Mouse (Mus musculus) small intestine, adult 2 months (tissue): Measurements from ENCODE around the gene Rcsd1. TPM values are rescaled to one million over a fixed set of nuclear protein-coding genes. Genes with fewer than 3 reads are reported as not detected.

Source experiments
- H3K27ac ChIP-seq: fragments of 200-500 bp; 2 replicates; pipeline ENCODE4 v1.5.1; 2012; ENCODE audit warnings: low read depth, low read length, control low read depth, inconsistent platforms; ENCODE audit not compliant: insufficient read depth
- H3K27me3 ChIP-seq: fragments of 200-500 bp; 2 replicates; pipeline ENCODE4 v1.6.1; 2012; ENCODE audit warnings: mild to moderate bottlenecking, moderate library complexity, low read length, inconsistent platforms; ENCODE audit not compliant: control insufficient read depth, insufficient read depth
- H3K36me3 ChIP-seq: fragments of 200-500 bp; 2 replicates; pipeline ENCODE4 v1.6.1; 2012; ENCODE audit warnings: mild to moderate bottlenecking, low read length, control low read depth, inconsistent platforms; ENCODE audit not compliant: control insufficient read depth, insufficient read depth
- H3K4me1 ChIP-seq: fragments of 200-500 bp; 2 replicates; pipeline ENCODE4 v1.6.1; 2012; ENCODE audit warnings: low read length, inconsistent platforms, mixed read lengths; ENCODE audit not compliant: control insufficient read depth, insufficient read depth, insufficient read length
- H3K4me3 ChIP-seq: fragments of 200-500 bp; 2 replicates; pipeline ENCODE4 v1.5.1; 2012; ENCODE audit warnings: low read depth, mild to moderate bottlenecking, control low read depth, inconsistent platforms, low read length, moderate library complexity
- CTCF ChIP-seq: fragments of 200-500 bp; IDR thresholded peaks from 2 replicates; pipeline ENCODE4 v1.5.1; 2012; ENCODE audit warnings: low read depth, mild to moderate bottlenecking, control low read depth, inconsistent platforms, low read length, moderate library complexity, mixed read lengths; ENCODE audit not compliant: insufficient replicate concordance, insufficient read length; ENCODE audit errors: extremely low read depth
- POLR2A ChIP-seq: fragments of 200-500 bp; IDR thresholded peaks from 2 replicates; pipeline ENCODE4 v1.6.1; 2012; ENCODE audit warnings: low read depth, mild to moderate bottlenecking, control low read depth, inconsistent platforms, low read length, moderate library complexity
- WGBS: fragments of 180-500 bp; shearing (Covaris S2); methylation state at CpG from one replicate; pipeline ENCODE4 v1.1.7; 2018; 5-methylcytosine and 5-hydroxymethylcytosine counted together
- polyA plus RNA-seq: library from polyadenylated mRNA; depleted of rRNA; stranded (reverse); fragments of >200 nt; gene quantifications from 2 replicates; pipeline ENCODE4 v1.2.3, GENCODE M21; 2012

The Rcsd1 gene
- polyA plus RNA-seq, 1 experiment: 9.2 TPM

- Histone ChIP-seq H3K4me3 (no peak overlapping the region), H3K27ac (no peak overlapping the region), H3K27me3 (no peaks in the 10 kb centered on the region), H3K4me1 (peaks cover 2% of the 10 kb centered on the region; the same call in 1 of the 2 replicates), H3K36me3 (no peaks in the 10 kb centered on the region)
- TF ChIP-seq POLR2A (no peak), CTCF (no peak)
- WGBS: 68% methylated on average over 5 of the region's 5 CpGs
These were observed 4.2 kb upstream of the Rcsd1 start for GRCm38 (mm10) chr1:165713798-165714197.

GRCm38 (mm10) chr1:165711914-165712313 is 2.4 kb upstream of the Rcsd1 start:
- Histone ChIP-seq H3K27ac (no peak overlapping the region), H3K27me3 (peaks cover 7% of the 10 kb centered on the region), H3K4me3 (no peak overlapping the region), H3K36me3 (no peaks in the 10 kb centered on the region), H3K4me1 (peaks cover 4% of the 10 kb centered on the region)
- 91% methylated on average over 5 of the region's 5 CpGs for WGBS
- TF ChIP-seq POLR2A: no peak
- no peak for TF ChIP-seq CTCF

- Histone ChIP-seq H3K27me3 (peaks cover 7% of the 10 kb centered on the region), H3K27ac (peak overlapping the region; percentile 84), H3K4me3 (no peak overlapping the region), H3K36me3 (no peaks in the 10 kb centered on the region), H3K4me1 (peaks cover 12% of the 10 kb centered on the region)
- WGBS: 67% methylated on average over 9 of the region's 9 CpGs
- no peak for TF ChIP-seq POLR2A
- TF ChIP-seq CTCF: no peak
These were observed 724 bp downstream of the Rcsd1 start for GRCm38 (mm10) chr1:165708686-165709380.

- TF ChIP-seq POLR2A (0 out of 2 replicates have a peak, but pooled peaks have one; percentile 19), CTCF (no peak)
- H3K4me3 ChIP-seq: peak overlapping the region; percentile 98
- 1% methylated on average over 47 of the region's 47 CpGs for WGBS
- peak overlapping the region; percentile 92 for H3K27ac ChIP-seq
- H3K27me3 ChIP-seq: peaks cover 7% of the 10 kb centered on the region
- H3K36me3 ChIP-seq: no peaks in the 10 kb centered on the region
- peaks cover 14% of the 10 kb centered on the region for H3K4me1 ChIP-seq
These were observed 1.8 kb downstream of the Rcsd1 start for GRCm38 (mm10) chr1:165707640-165708322.

- H3K27ac ChIP-seq: peak overlapping the region; percentile 92
- H3K4me3 ChIP-seq: peak overlapping the region; percentile 98
- peaks cover 7% of the 10 kb centered on the region for H3K27me3 ChIP-seq
- WGBS: 11% methylated on average over 10 of the region's 10 CpGs
- H3K4me1 ChIP-seq: peaks cover 19% of the 10 kb centered on the region
- TF ChIP-seq POLR2A: no peak
- TF ChIP-seq CTCF: no peak
- H3K36me3 ChIP-seq: no peaks in the 10 kb centered on the region
These were observed 2.3 kb downstream of the Rcsd1 start for GRCm38 (mm10) chr1:165707241-165707639.

GRCm38 (mm10) chr1:165706492-165706891 is 3.1 kb downstream of the Rcsd1 start:
- H3K4me3 ChIP-seq: peak overlapping the region; percentile 98
- WGBS: 74% methylated on average over 4 of the region's 4 CpGs
- peaks cover 7% of the 10 kb centered on the region for H3K27me3 ChIP-seq
- H3K4me1 ChIP-seq: peaks cover 20% of the 10 kb centered on the region
- no peak for TF ChIP-seq POLR2A
- peak overlapping the region; percentile 92 for H3K27ac ChIP-seq
- no peaks in the 10 kb centered on the region for H3K36me3 ChIP-seq

- 74% methylated on average over 7 of the region's 7 CpGs for WGBS
- Histone ChIP-seq H3K27me3 (peaks cover 7% of the 10 kb centered on the region), H3K36me3 (no peaks in the 10 kb centered on the region), H3K4me3 (peak overlapping the region; percentile 98), H3K4me1 (peaks cover 20% of the 10 kb centered on the region), H3K27ac (peak overlapping the region; percentile 92)
- TF ChIP-seq CTCF (no peak), POLR2A (no peak)
These were observed 3.6 kb downstream of the Rcsd1 start for GRCm38 (mm10) chr1:165705868-165706348.
